Mouse (Mus musculus): ENCODE data around the gene Synpr. TPM values are rescaled to one million over a fixed set of nuclear protein-coding genes. Genes with fewer than 3 reads are reported as not detected.

Gene Synpr
- total RNA-seq, 2 experiments from 2014 or later = not detected

DNA sequence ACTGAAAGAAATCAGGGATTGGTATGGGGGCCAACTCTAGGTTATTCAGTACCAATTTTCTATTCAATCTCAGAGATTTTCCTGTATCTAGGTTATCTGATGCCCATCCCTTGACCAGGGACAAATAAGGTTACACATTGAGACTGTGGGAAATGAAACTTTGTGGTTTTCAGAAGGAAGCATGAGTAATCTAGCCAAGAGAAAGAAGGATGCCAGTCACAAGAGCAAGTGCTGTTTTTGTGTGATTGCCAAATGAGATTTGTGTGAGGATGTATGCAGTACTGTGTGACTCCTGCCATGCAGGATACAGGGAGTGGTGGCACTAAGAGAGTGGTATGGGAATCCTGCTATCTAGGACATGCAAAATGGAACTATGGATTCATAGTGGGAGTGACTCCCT, 76.6 kb downstream of the Synpr start:
- H3K4me3 ChIP-seq = no peak overlapping the region
- TF ChIP-seq CTCF (IDR thresholded peaks at IDR 0.05) = no peak
- no peak for DNase-seq
- intact Hi-C loops (cut with DNase I) = no loop called here
- H3K27ac ChIP-seq = no peak overlapping the region

DNA sequence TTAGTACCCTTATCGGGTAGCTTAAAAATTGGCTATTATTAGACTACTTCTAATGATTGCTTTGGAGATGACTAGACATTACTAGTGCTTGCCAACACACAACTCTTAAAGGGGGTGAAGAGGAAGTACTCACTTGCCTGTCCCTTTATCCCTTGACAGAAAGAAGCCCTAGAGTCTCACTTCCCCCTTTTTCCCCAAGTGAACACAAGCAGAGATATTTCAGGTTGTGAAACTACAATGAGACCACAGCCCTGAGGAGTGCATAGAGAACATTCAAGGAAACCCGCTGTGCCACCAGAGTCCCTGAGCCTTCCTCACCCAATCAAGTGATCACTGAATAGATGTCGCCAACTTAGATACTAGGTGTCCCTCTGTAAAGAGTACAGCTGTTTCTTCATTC, 77.1 kb downstream of the Synpr start:
- no peak for DNase-seq
- intact Hi-C loops (cut with DNase I) = no loop called here
- Histone ChIP-seq H3K4me3 (no peak overlapping the region), H3K27ac (no peak overlapping the region)
- no peak for TF ChIP-seq CTCF (IDR thresholded peaks at IDR 0.05)

DNA sequence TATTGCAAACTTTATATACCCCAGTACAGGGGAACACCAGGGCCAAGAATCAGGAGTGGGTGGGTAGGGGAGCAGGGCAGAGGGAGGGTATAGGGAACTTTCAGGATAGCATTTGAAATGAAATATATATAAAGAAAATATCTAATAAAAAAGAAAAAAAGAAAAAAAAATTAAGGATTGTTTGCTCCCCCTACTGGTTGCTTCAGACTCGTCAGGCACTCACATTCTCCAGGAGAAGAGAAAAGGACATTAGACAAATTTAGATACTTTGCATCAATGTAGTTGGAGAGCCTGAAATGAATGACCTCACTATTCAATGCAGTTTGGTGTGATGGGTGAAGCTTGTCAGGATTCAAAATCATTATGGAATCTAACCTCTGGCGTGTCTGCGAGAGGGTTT, 83.7 kb downstream of the Synpr start:
- intact Hi-C loops (cut with DNase I) = no loop called here
- no peak for DNase-seq
- TF ChIP-seq CTCF (IDR thresholded peaks at IDR 0.05) = peak; percentile 12; the same call in 1 of the 2 replicates
- Histone ChIP-seq H3K4me3 (no peak overlapping the region), H3K27ac (no peak overlapping the region)

DNA sequence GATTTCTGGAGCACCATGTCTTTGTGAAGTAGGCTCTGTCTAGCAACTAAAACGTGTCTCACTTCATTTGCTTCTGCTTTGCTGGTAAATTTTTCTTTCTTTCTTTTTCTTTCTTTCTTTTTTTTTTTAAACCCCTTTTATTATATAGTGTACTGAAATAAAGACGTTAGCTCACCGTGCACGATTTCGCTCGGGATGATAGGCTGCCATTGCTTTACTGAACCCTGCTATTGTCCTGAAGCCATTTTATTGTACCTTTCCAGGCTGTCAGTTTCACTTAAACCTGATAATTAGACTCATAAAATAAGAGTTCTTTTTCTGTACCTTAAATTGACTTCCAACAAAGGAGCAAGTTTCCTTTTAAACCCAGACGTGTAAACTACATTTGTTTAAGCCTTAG, 104.5 kb downstream of the Synpr start:
- no peak overlapping the region for H3K27ac ChIP-seq
- TF ChIP-seq CTCF (IDR thresholded peaks at IDR 0.05) = no peak
- intact Hi-C loops (cut with DNase I) = no loop called here

DNA sequence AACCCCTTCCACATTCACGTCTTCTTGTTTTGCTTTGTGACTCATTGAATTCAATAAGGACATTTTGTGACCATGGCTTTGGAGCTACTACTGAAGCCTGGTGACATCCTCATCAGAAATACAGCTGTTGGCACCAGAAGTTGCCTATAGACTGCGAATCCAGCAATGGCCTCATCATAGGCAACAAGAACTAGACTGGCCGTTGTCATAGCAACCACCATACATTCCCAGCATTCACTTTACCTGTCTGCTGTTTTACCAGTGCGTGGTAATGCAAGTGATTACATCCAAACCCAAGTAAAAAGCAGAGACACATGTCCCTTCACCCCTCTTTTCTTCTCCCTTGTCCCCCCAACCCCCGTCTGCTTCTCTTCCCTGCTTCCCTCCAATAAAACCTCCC, 105.4 kb downstream of the Synpr start:
- no peak overlapping the region for H3K4me3 ChIP-seq
- intact Hi-C loops (cut with DNase I) = no loop called here

More for the DNA sequence above, 104.5 kb downstream of the Synpr start:
- DNase-seq = no peak
- no peak overlapping the region for H3K4me3 ChIP-seq

DNA sequence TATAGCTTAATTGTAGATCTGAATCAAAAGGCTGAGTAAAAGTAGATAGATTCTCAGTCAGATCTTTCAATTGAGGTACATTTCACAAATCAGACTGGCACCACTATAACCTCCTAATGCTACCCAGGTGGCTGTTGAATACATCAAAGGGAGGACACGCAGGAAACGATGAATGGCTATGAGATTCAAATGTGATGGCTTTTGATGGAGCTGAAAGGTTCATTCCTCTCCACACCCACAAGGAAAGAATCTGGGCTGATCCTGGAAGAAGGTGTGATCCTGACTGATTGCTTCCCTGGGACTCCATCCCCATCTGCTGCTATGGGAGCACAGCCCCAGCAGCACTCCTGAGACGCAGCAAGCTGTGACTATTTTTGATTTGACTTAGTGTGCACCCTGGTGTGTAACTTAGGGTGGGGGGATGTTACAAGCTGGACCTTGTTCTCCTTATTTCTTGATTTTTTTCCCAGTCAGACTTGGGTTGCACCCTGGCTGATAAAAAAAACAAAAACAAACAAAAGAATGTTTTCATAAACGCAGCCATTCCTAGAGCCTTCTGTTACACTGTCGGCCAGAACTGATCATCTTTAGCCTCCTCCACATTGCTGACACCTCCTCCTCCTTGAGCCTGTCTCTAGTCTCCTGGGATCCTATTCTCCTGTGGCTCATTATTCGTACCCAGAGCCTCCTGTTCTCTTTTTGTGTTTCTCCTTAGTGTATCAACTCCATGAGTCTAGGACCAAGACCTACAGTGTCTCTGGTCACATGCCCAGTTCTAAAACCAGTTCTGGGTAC, 114.8 kb downstream of the Synpr start:
- DNase-seq = no peak
- intact Hi-C loops (cut with DNase I) = no loop called here
- no peak for TF ChIP-seq CTCF (IDR thresholded peaks at IDR 0.05)

More for the DNA sequence above, 105.4 kb downstream of the Synpr start:
- H3K27ac ChIP-seq = no peak overlapping the region
- no peak for TF ChIP-seq CTCF (IDR thresholded peaks at IDR 0.05)
- DNase-seq = no peak

DNA sequence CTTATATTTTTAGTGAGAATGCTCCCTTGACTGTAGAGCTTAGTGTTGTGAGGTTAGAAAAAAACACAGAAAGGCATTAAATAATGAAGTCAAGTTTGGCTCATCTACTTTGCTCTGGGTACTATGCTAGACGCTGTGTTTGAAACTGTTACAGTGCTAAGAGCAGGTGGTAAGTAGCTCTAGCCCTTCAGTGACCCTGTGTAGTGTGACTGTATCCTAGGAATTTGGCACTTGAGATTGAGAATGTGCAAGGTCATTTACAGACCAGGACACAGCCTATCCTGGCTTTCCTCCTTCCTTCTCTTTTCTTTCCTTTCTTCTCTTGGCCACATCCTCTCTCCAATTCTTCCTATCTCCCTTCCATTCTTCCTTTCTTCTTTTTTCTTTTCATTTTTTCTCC, 127.1 kb downstream of the Synpr start:
- no peak overlapping the region for H3K27ac ChIP-seq
- no peak for TF ChIP-seq CTCF (IDR thresholded peaks at IDR 0.05)
- DNase-seq = no peak
- no peak overlapping the region for H3K4me3 ChIP-seq
- intact Hi-C loops (cut with DNase I) = no loop called here

More for the DNA sequence above, 114.8 kb downstream of the Synpr start:
- no peak overlapping the region for H3K27ac ChIP-seq
- no peak overlapping the region for H3K4me3 ChIP-seq

DNA sequence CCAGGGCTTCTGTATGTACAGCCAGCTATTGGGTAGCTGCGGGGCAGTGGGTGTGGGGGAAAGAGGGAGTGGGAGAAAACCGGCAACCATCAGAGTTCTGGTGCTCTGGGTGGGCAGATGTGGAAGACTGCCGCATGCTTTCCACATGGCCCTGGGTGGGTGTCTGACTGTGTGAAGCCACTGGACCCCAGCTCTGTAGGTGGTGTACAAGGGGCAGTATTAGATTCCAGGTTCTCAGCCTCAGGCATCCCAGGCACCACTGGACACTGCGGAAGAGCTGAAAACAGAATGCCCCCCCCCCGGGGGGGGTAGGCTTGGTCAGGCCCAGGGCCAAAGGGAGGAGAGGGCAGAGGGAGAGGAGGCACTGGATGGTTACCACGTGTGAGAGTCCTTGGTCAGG, 156.1 kb downstream of the Synpr start:
- intact Hi-C loops (cut with DNase I) = no loop called here

DNA sequence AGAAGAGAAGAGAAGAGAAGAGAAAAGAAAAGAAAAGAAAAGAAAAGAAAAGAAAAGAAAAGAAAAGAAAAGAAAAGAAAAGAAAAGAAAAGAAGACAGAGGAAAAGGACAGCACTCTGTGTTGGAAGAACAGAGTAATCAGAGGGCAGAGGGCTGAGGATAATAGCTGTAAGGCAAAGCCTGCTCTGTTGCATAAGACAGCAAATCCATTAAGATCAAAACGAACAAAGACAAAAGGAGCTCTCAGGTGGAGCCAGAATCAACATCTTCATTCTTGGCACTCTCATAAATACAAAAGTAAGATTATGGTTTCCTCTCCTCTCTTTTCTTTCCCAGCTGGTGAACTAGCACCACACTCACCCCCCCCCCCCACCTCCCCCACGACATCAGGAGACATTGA, 160.3 kb downstream of the Synpr start:
- DNase-seq = no peak
- intact Hi-C loops (cut with DNase I) = no loop called here
- Histone ChIP-seq H3K4me3 (no peak overlapping the region), H3K27ac (no peak overlapping the region)
- TF ChIP-seq CTCF (IDR thresholded peaks at IDR 0.05) = no peak

More for the DNA sequence above, 156.1 kb downstream of the Synpr start:
- no peak overlapping the region for H3K4me3 ChIP-seq
- DNase-seq = no peak
- TF ChIP-seq CTCF (IDR thresholded peaks at IDR 0.05) = no peak
- no peak overlapping the region for H3K27ac ChIP-seq

DNA sequence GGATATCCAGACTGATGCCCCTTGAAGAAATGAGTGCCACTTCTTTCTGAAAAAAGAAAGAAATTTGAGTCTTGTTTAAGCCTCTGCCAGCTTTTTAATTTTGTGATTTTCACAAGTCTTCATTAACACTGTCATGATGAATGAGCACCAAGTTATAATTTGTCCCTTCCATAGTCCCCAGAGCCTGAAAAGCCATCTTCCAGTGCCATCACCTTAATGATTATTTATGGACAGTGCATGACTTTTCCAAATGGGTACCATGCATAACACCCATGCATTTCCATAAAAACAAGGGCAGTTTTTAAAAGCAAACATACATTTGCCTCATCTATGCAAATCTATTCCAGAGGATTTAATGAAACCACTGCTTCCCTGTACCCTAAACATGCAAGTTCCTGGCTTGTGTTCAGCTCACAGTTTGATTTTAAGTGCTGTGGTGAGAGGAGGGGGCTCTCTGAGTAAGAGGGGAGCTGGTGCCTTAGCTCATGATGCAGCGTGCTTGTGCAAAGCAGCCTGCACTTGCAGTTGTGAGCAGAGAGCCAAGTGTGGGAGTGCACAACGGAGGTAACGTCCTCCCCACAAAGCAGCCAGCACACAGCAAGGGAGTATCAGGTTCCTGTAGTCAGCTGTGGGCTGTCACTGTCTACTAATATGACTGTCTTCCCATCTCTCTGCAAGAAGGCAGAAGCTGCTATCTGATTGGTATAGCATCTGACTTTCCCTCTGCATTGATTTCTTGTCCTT, 169.1 kb downstream of the Synpr start:
- no peak for TF ChIP-seq CTCF (IDR thresholded peaks at IDR 0.05)
- intact Hi-C loops (cut with DNase I) = no loop called here
- DNase-seq = no peak
- no peak overlapping the region for H3K4me3 ChIP-seq
- no peak overlapping the region for H3K27ac ChIP-seq

DNA sequence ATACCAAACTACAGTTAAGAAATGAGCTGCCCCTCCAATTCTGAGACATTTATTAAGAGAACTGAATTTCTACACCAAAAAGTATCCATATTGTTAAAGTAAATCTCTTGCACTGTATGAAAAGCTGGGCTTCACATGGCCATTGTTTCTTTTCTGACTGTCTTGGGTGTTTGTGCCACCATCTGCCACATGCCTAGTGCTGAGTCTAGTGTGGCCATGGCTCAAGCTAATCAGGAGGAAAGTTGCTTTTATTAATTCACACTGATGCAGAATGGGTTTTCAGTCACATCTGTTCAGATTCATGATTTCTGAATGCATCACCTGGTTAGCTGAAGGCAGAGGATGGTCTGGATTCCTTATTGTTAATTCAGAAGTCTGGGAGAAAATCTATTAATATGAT, 170.4 kb downstream of the Synpr start:
- no peak for TF ChIP-seq CTCF (IDR thresholded peaks at IDR 0.05)
- DNase-seq = no peak
- intact Hi-C loops (cut with DNase I) = no loop called here
- Histone ChIP-seq H3K4me3 (no peak overlapping the region), H3K27ac (no peak overlapping the region)

DNA sequence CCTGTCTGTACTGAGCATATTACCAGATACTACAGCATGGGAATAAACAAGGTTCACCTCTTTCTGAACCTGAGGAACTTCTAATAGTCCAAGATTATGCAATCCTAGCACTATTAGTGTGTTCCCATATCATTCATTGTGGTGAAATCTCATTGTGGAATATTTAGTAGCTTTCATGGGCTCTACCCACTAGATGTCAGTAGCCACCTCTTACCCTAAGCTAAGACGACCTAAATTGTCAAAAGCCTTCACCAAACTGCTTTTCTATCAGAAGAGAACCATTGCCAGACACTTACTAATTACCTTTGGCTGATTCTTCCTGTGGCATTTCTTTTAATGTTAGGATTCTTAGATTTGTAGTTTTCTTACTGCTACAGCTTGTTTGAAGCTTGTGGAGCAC, 174.8 kb downstream of the Synpr start:
- intact Hi-C loops (cut with DNase I) = no loop called here
- TF ChIP-seq CTCF (IDR thresholded peaks at IDR 0.05) = no peak
- Histone ChIP-seq H3K4me3 (no peak overlapping the region), H3K27ac (no peak overlapping the region)
- DNase-seq = no peak

DNA sequence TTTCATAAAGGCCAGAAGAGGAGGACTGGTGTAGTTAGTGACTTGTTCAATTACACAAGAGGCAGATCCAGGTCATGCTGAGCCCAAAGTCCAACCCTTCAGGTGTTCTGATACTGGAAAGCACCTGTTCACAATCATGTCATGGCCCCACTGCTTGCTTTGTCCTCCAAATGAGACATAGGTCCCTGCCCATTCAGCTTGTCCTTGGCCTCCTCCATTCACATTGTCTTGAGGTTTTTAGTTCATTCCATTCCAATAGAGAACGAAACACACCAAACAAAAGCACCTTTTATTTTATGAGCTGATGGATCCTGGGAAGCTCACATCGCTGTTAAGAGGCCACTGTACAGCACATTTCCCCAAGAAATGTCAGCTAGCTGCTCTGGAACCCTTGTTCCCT, 184.6 kb downstream of the Synpr start:
- no peak overlapping the region for H3K4me3 ChIP-seq
- TF ChIP-seq CTCF (IDR thresholded peaks at IDR 0.05) = no peak
- no peak for DNase-seq
- no peak overlapping the region for H3K27ac ChIP-seq
- intact Hi-C loops (cut with DNase I) = no loop called here
